Mouse (Mus musculus): Measurements from ENCODE around the gene Ndufa8.
A peak's percentile ranks its signal among the peaks of the same experiment; 100 is the strongest.

The Ndufa8 gene

GRCm38 (mm10) chr2:36040872-36041271 is 8.3 kb downstream of the Ndufa8 start:
- no peak for DNase-seq

- no peak for DNase-seq
Measured at GRCm38 (mm10) chr2:36039297-36039985, 9.8 kb downstream of the Ndufa8 start.

- DNase-seq, result no peak
Measured at GRCm38 (mm10) chr2:36035413-36036081, 13.7 kb downstream of the Ndufa8 start.

- no peak for DNase-seq
Measured at GRCm38 (mm10) chr2:36034898-36035297, 14.3 kb downstream of the Ndufa8 start.

- DNase-seq, result no peak
Measured at GRCm38 (mm10) chr2:36033966-36034365, 15.2 kb downstream of the Ndufa8 start.

GRCm38 (mm10) chr2:36032884-36033283 is 16.3 kb downstream of the Ndufa8 start:
- no peak for DNase-seq

GRCm38 (mm10) chr2:36023291-36023690 is 25.9 kb downstream of the Ndufa8 start:
- no peak for DNase-seq

GRCm38 (mm10) chr2:36021385-36022159 is 27.6 kb downstream of the Ndufa8 start:
- DNase-seq, result peak; percentile 32

- no peak for DNase-seq
Measured at GRCm38 (mm10) chr2:36013010-36013409, 36.2 kb downstream of the Ndufa8 start.

GRCm38 (mm10) chr2:36011331-36011825 is 37.8 kb downstream of the Ndufa8 start:
- DNase-seq, result no peak

GRCm38 (mm10) chr2:36010579-36010978 is 38.6 kb downstream of the Ndufa8 start:
- DNase-seq, result no peak

- DNase-seq, result peak; percentile 34
Measured at GRCm38 (mm10) chr2:36009386-36009785, 39.8 kb downstream of the Ndufa8 start.

GRCm38 (mm10) chr2:36008071-36008470 is 41.1 kb downstream of the Ndufa8 start:
- DNase-seq, result no peak

GRCm38 (mm10) chr2:36002188-36002587 is 47.0 kb downstream of the Ndufa8 start:
- DNase-seq, result no peak

GRCm38 (mm10) chr2:36000390-36000789 is 48.8 kb downstream of the Ndufa8 start:
- DNase-seq, result no peak

GRCm38 (mm10) chr2:35999212-35999611 is 50.0 kb downstream of the Ndufa8 start:
- DNase-seq, result no peak

GRCm38 (mm10) chr2:35998416-35998815 is 50.8 kb downstream of the Ndufa8 start:
- no peak for DNase-seq

- no peak for DNase-seq
Measured at GRCm38 (mm10) chr2:35996753-35997152, 52.5 kb downstream of the Ndufa8 start.

- no peak for DNase-seq
Measured at GRCm38 (mm10) chr2:35994303-35994702, 54.9 kb downstream of the Ndufa8 start.

GRCm38 (mm10) chr2:35993481-35993880 is 55.7 kb downstream of the Ndufa8 start:
- no peak for DNase-seq

GRCm38 (mm10) chr2:35992259-35992658 is 56.9 kb downstream of the Ndufa8 start:
- no peak for DNase-seq

Measured in cerebellum, adult 11-12 months (tissue).